Mouse (Mus musculus): Measurements from ENCODE around the gene D6Wsu163e. TPM values are rescaled to one million over a fixed set of nuclear protein-coding genes. Genes with fewer than 3 reads are reported as not detected.

Gene D6Wsu163e
- polyA plus RNA-seq, 1 experiment from 2014 or later: 15.2 TPM

- no peak for ATAC-seq (ENCODE audit: low read depth)
- peak; percentile 12 for DNase-seq (ENCODE audit: low spot score)
- H3K36me3 ChIP-seq (ENCODE audit: control insufficient read depth, insufficient read depth, low read length): 0 out of 2 replicates have a peak, but pooled peaks cover 4% of the 10 kb centered on the region
Measured at GRCm38 (mm10) chr6:126981539-126982234, 41.9 kb downstream of the D6Wsu163e start.

GRCm38 (mm10) chr6:126993676-126994075, 53.9 kb downstream of the D6Wsu163e start:
- Histone ChIP-seq H3K9ac (ENCODE audit: low read depth, low read length) (no peak overlapping the region), H3K27ac (replicated peaks; ENCODE audit: low read depth, low read length) (no peak overlapping the region), H3K4me3 (ENCODE audit: low read depth, low read length) (no peak overlapping the region), H3K9me3 (ENCODE audit: control insufficient read depth, low read length) (no peaks in the 10 kb centered on the region), H3K4me2 (ENCODE audit: low read depth, low read length) (no peak overlapping the region), H3K27me3 (replicated peaks; ENCODE audit: control insufficient read depth, insufficient read depth, low read length) (no peaks in the 10 kb centered on the region), H3K36me3 (ENCODE audit: control insufficient read depth, insufficient read depth, low read length) (no peaks in the 10 kb centered on the region), H3K4me1 (ENCODE audit: control insufficient read depth, insufficient read depth, low read length) (no peaks in the 10 kb centered on the region)
- 77% methylated on average over 2 of the region's 2 CpGs for WGBS
- ATAC-seq (ENCODE audit: low read depth) (no peak), DNase-seq (ENCODE audit: low spot score) (no peak)

More at GRCm38 (mm10) chr6:126981539-126982234, 41.9 kb downstream of the D6Wsu163e start:
- Histone ChIP-seq H3K4me3 (ENCODE audit: low read depth, low read length) (no peak overlapping the region), H3K27ac (replicated peaks; ENCODE audit: low read depth, low read length) (no peak overlapping the region), H3K4me1 (ENCODE audit: control insufficient read depth, insufficient read depth, low read length) (no peaks in the 10 kb centered on the region), H3K27me3 (replicated peaks; ENCODE audit: control insufficient read depth, insufficient read depth, low read length) (no peaks in the 10 kb centered on the region), H3K9me3 (ENCODE audit: control insufficient read depth, low read length) (no peaks in the 10 kb centered on the region), H3K9ac (ENCODE audit: low read depth, low read length) (no peak overlapping the region), H3K4me2 (ENCODE audit: low read depth, low read length) (no peak overlapping the region)
- 46% methylated on average over 5 of the region's 5 CpGs for WGBS

GRCm38 (mm10) chr6:126995494-126995893, 55.7 kb downstream of the D6Wsu163e start:
- ATAC-seq (ENCODE audit: low read depth) (no peak), DNase-seq (ENCODE audit: low spot score) (no peak)
- Histone ChIP-seq H3K4me2 (ENCODE audit: low read depth, low read length) (no peak overlapping the region), H3K27ac (replicated peaks; ENCODE audit: low read depth, low read length) (no peak overlapping the region), H3K9ac (ENCODE audit: low read depth, low read length) (no peak overlapping the region), H3K4me3 (ENCODE audit: low read depth, low read length) (no peak overlapping the region), H3K27me3 (replicated peaks; ENCODE audit: control insufficient read depth, insufficient read depth, low read length) (no peaks in the 10 kb centered on the region), H3K4me1 (ENCODE audit: control insufficient read depth, insufficient read depth, low read length) (no peaks in the 10 kb centered on the region), H3K9me3 (ENCODE audit: control insufficient read depth, low read length) (no peaks in the 10 kb centered on the region), H3K36me3 (ENCODE audit: control insufficient read depth, insufficient read depth, low read length) (no peaks in the 10 kb centered on the region)
- 82% methylated on average over 3 of the region's 3 CpGs for WGBS

- Histone ChIP-seq H3K4me3 (ENCODE audit: low read depth, low read length) (no peak overlapping the region), H3K9me3 (ENCODE audit: control insufficient read depth, low read length) (no peaks in the 10 kb centered on the region), H3K9ac (ENCODE audit: low read depth, low read length) (no peak overlapping the region), H3K36me3 (ENCODE audit: control insufficient read depth, insufficient read depth, low read length) (no peaks in the 10 kb centered on the region), H3K27ac (replicated peaks; ENCODE audit: low read depth, low read length) (no peak overlapping the region), H3K4me2 (ENCODE audit: low read depth, low read length) (no peak overlapping the region), H3K27me3 (replicated peaks; ENCODE audit: control insufficient read depth, insufficient read depth, low read length) (no peaks in the 10 kb centered on the region), H3K4me1 (ENCODE audit: control insufficient read depth, insufficient read depth, low read length) (no peaks in the 10 kb centered on the region)
- whole genome bisulfite sequencing: 67% methylated on average over 5 of the region's 5 CpGs
- DNase-seq (ENCODE audit: low spot score): peak; percentile 44
- ATAC-seq (ENCODE audit: low read depth): no peak
Measured at GRCm38 (mm10) chr6:126996399-126996798, 56.6 kb downstream of the D6Wsu163e start.

GRCm38 (mm10) chr6:127005646-127006045, 65.9 kb downstream of the D6Wsu163e start:
- 92% methylated on average over 3 of the region's 3 CpGs for WGBS
- Histone ChIP-seq H3K4me2 (ENCODE audit: low read depth, low read length) (no peak overlapping the region), H3K36me3 (ENCODE audit: control insufficient read depth, insufficient read depth, low read length) (no peaks in the 10 kb centered on the region), H3K27ac (replicated peaks; ENCODE audit: low read depth, low read length) (no peak overlapping the region), H3K9ac (ENCODE audit: low read depth, low read length) (no peak overlapping the region), H3K27me3 (replicated peaks; ENCODE audit: control insufficient read depth, insufficient read depth, low read length) (no peaks in the 10 kb centered on the region), H3K4me1 (ENCODE audit: control insufficient read depth, insufficient read depth, low read length) (no peaks in the 10 kb centered on the region), H3K9me3 (ENCODE audit: control insufficient read depth, low read length) (no peaks in the 10 kb centered on the region), H3K4me3 (ENCODE audit: low read depth, low read length) (no peak overlapping the region)
- DNase-seq (ENCODE audit: low spot score) (no peak), ATAC-seq (ENCODE audit: low read depth) (no peak)

GRCm38 (mm10) chr6:127006551-127006950, 66.8 kb downstream of the D6Wsu163e start:
- H3K4me3 ChIP-seq (ENCODE audit: low read depth, low read length): no peak overlapping the region
- no peaks in the 10 kb centered on the region for H3K27me3 ChIP-seq (replicated peaks; ENCODE audit: control insufficient read depth, insufficient read depth, low read length)
- H3K27ac ChIP-seq (replicated peaks; ENCODE audit: low read depth, low read length): no peak overlapping the region
- no peak overlapping the region for H3K4me2 ChIP-seq (ENCODE audit: low read depth, low read length)
- H3K9me3 ChIP-seq (ENCODE audit: control insufficient read depth, low read length): no peaks in the 10 kb centered on the region
- no peak for ATAC-seq (ENCODE audit: low read depth)
- DNase-seq (ENCODE audit: low spot score): no peak
- 80% methylated on average over 3 of the region's 3 CpGs for WGBS
- H3K9ac ChIP-seq (ENCODE audit: low read depth, low read length): no peak overlapping the region
- H3K4me1 ChIP-seq (ENCODE audit: control insufficient read depth, insufficient read depth, low read length): no peaks in the 10 kb centered on the region
- H3K36me3 ChIP-seq (ENCODE audit: control insufficient read depth, insufficient read depth, low read length): no peaks in the 10 kb centered on the region

GRCm38 (mm10) chr6:127010021-127010420, 70.3 kb downstream of the D6Wsu163e start:
- DNase-seq (ENCODE audit: low spot score) (no peak), ATAC-seq (ENCODE audit: low read depth) (no peak)
- Histone ChIP-seq H3K4me1 (ENCODE audit: control insufficient read depth, insufficient read depth, low read length) (no peaks in the 10 kb centered on the region), H3K9me3 (ENCODE audit: control insufficient read depth, low read length) (no peaks in the 10 kb centered on the region), H3K36me3 (ENCODE audit: control insufficient read depth, insufficient read depth, low read length) (no peaks in the 10 kb centered on the region), H3K9ac (ENCODE audit: low read depth, low read length) (no peak overlapping the region), H3K27me3 (replicated peaks; ENCODE audit: control insufficient read depth, insufficient read depth, low read length) (no peaks in the 10 kb centered on the region), H3K4me2 (ENCODE audit: low read depth, low read length) (no peak overlapping the region), H3K27ac (replicated peaks; ENCODE audit: low read depth, low read length) (no peak overlapping the region), H3K4me3 (ENCODE audit: low read depth, low read length) (no peak overlapping the region)
- WGBS: 87% methylated on average over 13 of the region's 13 CpGs

- no peak overlapping the region for H3K27ac ChIP-seq (replicated peaks; ENCODE audit: low read depth, low read length)
- no peak overlapping the region for H3K4me3 ChIP-seq (ENCODE audit: low read depth, low read length)
- peak; percentile 50 for ATAC-seq (ENCODE audit: low read depth)
- H3K27me3 ChIP-seq (replicated peaks; ENCODE audit: control insufficient read depth, insufficient read depth, low read length): no peaks in the 10 kb centered on the region
- WGBS: 72% methylated on average over 13 of the region's 13 CpGs
- H3K4me1 ChIP-seq (ENCODE audit: control insufficient read depth, insufficient read depth, low read length): no peaks in the 10 kb centered on the region
- H3K36me3 ChIP-seq (ENCODE audit: control insufficient read depth, insufficient read depth, low read length): no peaks in the 10 kb centered on the region
- DNase-seq (ENCODE audit: low spot score): peak; percentile 35
- no peaks in the 10 kb centered on the region for H3K9me3 ChIP-seq (ENCODE audit: control insufficient read depth, low read length)
- no peak overlapping the region for H3K9ac ChIP-seq (ENCODE audit: low read depth, low read length)
- no peak overlapping the region for H3K4me2 ChIP-seq (ENCODE audit: low read depth, low read length)
Measured at GRCm38 (mm10) chr6:127011947-127012535, 72.3 kb downstream of the D6Wsu163e start.
